Mouse (Mus musculus): ENCODE data around the gene Twistnb. TPM values are rescaled to one million over a fixed set of nuclear protein-coding genes. Genes with fewer than 3 reads are reported as not detected.

The Twistnb gene
- 23.8 and 25.4 TPM in 2 replicates for polyA plus RNA-seq (2015; fragmentation: Nextera tagmentation; extraction: Ambion mirVana)

- H3K9me3 ChIP-seq (replicated peaks): no peaks in the 10 kb centered on the region
- H3K4me1 ChIP-seq (replicated peaks): peaks cover 7% of the 10 kb centered on the region
- peak within 1 kb of the TSS; percentile 84 for H3K9ac ChIP-seq
- peak within 1 kb of the TSS; percentile 74 for H3K27ac ChIP-seq (replicated peaks)
- no peaks in the 10 kb centered on the region for H3K36me3 ChIP-seq (replicated peaks)
- ATAC-seq (ENCODE audit: insufficient read depth): peak; percentile 92
- H3K27me3 ChIP-seq: no peaks in the 10 kb centered on the region; the same call in 1 of the 2 replicates
- WGBS (ENCODE audit: insufficient replicate concordance): under 1% methylated on average over 66 of the region's 66 CpGs
- peak within 1 kb of the TSS; percentile 78 for H3K4me2 ChIP-seq
- peak within 1 kb of the TSS; percentile 95 for H3K4me3 ChIP-seq (replicated peaks)
Measured at GRCm38 (mm10) chr12:33429387-33430160, at the start of gene Twistnb. TSS of gene Twistnb (plus strand) at chr12:33429635.

- ATAC-seq (ENCODE audit: insufficient read depth): no peak; the same call in 1 of the 2 replicates
- H3K27me3 ChIP-seq: peaks cover 12% of the 10 kb centered on the region
- H3K9ac ChIP-seq: no peak overlapping the region
- H3K9me3 ChIP-seq (replicated peaks): no peaks in the 10 kb centered on the region
- no peak overlapping the region for H3K4me2 ChIP-seq
- no peak overlapping the region for H3K4me3 ChIP-seq (replicated peaks)
- no peaks in the 10 kb centered on the region for H3K4me1 ChIP-seq (replicated peaks)
- no peaks in the 10 kb centered on the region for H3K36me3 ChIP-seq (replicated peaks)
- no peak overlapping the region for H3K27ac ChIP-seq (replicated peaks)
- 9% methylated on average over 5 of the region's 5 CpGs for WGBS (ENCODE audit: insufficient replicate concordance)
Measured at GRCm38 (mm10) chr12:33388842-33389241, 40.6 kb upstream of the Twistnb start.

GRCm38 (mm10) chr12:33390844-33391560, 38.4 kb upstream of the Twistnb start:
- no peak for ATAC-seq (ENCODE audit: insufficient read depth)
- no peak overlapping the region for H3K9ac ChIP-seq
- H3K4me3 ChIP-seq (replicated peaks): no peak overlapping the region
- no peaks in the 10 kb centered on the region; the same call in 1 of the 2 replicates for H3K4me1 ChIP-seq (replicated peaks)
- no peak overlapping the region for H3K4me2 ChIP-seq
- peaks cover 19% of the 10 kb centered on the region for H3K27me3 ChIP-seq
- H3K27ac ChIP-seq (replicated peaks): no peak overlapping the region
- no peaks in the 10 kb centered on the region for H3K9me3 ChIP-seq (replicated peaks)
- no peaks in the 10 kb centered on the region for H3K36me3 ChIP-seq (replicated peaks)
- WGBS (ENCODE audit: insufficient replicate concordance): 35% methylated on average over 2 of the region's 2 CpGs

DNA sequence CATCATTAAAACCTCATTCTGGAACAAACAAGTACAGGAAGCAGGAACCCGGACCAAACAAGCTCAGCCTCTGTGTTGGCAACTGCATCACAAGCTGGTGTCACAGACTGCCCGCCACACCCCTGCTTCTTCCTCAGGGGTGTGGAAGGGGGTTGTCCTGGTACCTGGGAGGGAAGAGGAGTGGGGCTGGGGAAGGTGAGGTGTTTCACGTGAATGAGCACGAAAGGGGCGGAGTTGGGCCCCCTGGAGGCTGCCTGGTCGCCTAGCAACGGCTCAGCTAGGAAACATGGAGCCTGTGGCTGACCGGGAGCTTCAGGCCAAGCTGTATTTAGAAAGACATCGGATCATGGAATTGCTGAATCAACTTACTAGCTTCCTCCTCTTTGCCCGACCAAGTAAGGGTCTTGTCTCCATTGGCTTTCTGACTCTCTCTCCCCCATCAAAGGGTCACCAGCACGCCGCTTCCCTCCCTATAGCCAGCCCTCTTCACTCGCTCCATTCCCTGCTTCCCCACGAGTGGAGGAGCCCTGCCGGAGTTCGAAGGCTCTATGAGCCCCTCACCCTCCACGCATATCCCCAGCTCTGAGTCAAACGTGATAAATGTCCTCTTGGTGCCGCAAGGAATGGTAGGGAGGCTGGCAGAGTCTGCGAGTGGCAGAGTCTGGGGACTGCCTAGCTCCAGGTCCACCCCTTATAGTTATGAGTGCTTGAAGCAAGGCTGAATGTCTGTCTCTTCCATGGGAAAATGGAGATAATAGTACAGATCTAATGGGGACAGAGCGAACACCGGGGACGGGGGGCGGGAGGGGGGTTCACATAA, 34.4 kb upstream of the Twistnb start, which contains the start of gene Efcab10:
Gene Efcab10 (plus strand): TSS at position 51 of the 820 bp plus-strand sequence.
- Histone ChIP-seq H3K9me3 (replicated peaks) (no peaks in the 10 kb centered on the region), H3K4me2 (no peak within 1 kb of the TSS; the same call in 1 of the 2 replicates), H3K36me3 (replicated peaks) (no peaks in the 10 kb centered on the region), H3K4me3 (replicated peaks) (no peak within 1 kb of the TSS), H3K27ac (replicated peaks) (no peak within 1 kb of the TSS), H3K9ac (no peak within 1 kb of the TSS), H3K4me1 (replicated peaks) (no peaks in the 10 kb centered on the region; the same call in 1 of the 2 replicates), H3K27me3 (peaks cover 7% of the 10 kb centered on the region)
- ATAC-seq (ENCODE audit: insufficient read depth): no peak
- whole genome bisulfite sequencing (ENCODE audit: insufficient replicate concordance): 22% methylated on average over 24 of the region's 24 CpGs

DNA sequence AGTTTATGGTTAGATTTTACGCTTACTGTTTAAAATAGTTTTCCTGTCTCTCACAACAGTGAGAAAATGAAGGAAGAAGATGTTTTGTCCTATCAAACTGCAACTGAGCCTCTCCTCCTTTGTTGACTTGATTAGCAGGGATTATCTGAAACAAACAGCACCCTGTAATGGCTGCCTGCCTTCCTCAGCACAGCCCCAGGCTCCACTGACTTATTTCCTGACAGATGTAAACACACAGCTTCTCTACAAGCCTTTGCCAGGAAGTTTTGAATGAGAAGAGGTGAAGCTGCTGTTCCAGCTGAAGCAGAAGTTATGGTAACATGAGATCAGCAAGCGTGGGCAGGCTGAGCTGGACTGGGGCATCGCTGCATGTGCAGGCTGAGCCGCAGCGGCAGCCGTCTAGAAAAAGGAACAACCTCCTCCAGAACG, 26.2 kb upstream of the Twistnb start:
- Histone ChIP-seq H3K9ac (no peak overlapping the region), H3K9me3 (replicated peaks) (no peaks in the 10 kb centered on the region), H3K4me3 (replicated peaks) (no peak overlapping the region), H3K4me1 (replicated peaks) (peaks cover 4% of the 10 kb centered on the region), H3K36me3 (replicated peaks) (no peaks in the 10 kb centered on the region), H3K4me2 (peak overlapping the region; percentile 33), H3K27me3 (no peaks in the 10 kb centered on the region), H3K27ac (replicated peaks) (no peak overlapping the region)
- 13% methylated on average over 7 of the region's 7 CpGs for WGBS (ENCODE audit: insufficient replicate concordance)
- no peak for ATAC-seq (ENCODE audit: insufficient read depth)

DNA sequence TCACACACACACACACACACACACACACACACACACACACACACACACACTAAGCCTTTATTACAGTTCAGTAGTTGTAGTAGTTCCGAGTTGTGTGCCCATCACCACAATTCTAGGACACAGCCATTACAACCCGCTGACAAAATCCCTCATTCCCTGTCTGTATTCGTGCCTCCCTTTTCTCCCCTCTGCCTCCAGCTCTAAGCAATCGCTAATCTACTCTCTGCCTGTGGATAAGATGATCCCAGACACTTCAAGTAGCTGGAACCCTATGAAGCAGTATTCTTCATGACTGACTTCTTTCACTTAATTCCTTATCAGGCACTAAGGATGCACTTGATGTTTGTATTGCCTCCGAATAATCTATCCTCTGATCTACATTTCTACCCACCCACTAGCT, 24.4 kb upstream of the Twistnb start:
- Histone ChIP-seq H3K9me3 (replicated peaks) (no peaks in the 10 kb centered on the region), H3K36me3 (replicated peaks) (no peaks in the 10 kb centered on the region), H3K27me3 (no peaks in the 10 kb centered on the region), H3K27ac (replicated peaks) (no peak overlapping the region), H3K4me1 (replicated peaks) (peaks cover 4% of the 10 kb centered on the region), H3K4me3 (replicated peaks) (no peak overlapping the region), H3K9ac (no peak overlapping the region), H3K4me2 (no peak overlapping the region)
- WGBS (ENCODE audit: insufficient replicate concordance): 54% methylated on average over 5 of the region's 5 CpGs
- no peak for ATAC-seq (ENCODE audit: insufficient read depth)

DNA sequence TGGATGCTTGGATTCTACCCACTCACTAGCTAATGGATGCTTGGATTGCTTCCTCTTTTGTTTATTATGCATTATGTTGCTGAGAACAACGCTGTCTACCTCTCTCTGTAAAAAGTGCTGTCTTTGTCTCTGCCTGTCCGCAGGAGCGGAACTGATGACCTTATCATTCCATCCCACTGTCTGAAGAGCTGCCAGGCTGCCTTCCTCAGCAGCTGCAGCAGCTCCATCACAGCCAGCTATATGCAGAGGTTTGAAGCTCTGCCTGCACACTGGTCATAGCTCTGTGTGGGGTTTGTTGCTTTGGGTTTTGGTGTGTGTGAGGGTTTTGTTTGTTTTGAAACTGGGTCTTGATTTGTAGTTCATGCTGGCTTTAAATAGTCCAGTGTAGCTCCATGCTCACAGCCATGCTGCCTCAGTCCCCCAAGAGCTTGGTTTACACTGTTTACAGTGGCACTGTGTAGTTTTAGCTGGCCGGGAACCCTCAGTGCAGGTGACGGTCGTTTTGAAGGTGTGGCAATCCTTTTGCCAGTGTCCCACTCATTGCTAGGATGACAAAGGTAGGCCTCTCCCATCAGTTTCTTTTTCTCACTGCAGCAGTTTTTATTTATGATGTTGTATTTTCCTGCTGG, 23.9 kb upstream of the Twistnb start:
- Histone ChIP-seq H3K4me1 (replicated peaks) (peaks cover 4% of the 10 kb centered on the region), H3K36me3 (replicated peaks) (no peaks in the 10 kb centered on the region), H3K27ac (replicated peaks) (no peak overlapping the region), H3K4me2 (no peak overlapping the region), H3K4me3 (replicated peaks) (no peak overlapping the region), H3K9me3 (replicated peaks) (no peaks in the 10 kb centered on the region), H3K27me3 (no peaks in the 10 kb centered on the region), H3K9ac (no peak overlapping the region)
- 31% methylated on average over 6 of the region's 6 CpGs for WGBS (ENCODE audit: insufficient replicate concordance)
- ATAC-seq (ENCODE audit: insufficient read depth): no peak

DNA sequence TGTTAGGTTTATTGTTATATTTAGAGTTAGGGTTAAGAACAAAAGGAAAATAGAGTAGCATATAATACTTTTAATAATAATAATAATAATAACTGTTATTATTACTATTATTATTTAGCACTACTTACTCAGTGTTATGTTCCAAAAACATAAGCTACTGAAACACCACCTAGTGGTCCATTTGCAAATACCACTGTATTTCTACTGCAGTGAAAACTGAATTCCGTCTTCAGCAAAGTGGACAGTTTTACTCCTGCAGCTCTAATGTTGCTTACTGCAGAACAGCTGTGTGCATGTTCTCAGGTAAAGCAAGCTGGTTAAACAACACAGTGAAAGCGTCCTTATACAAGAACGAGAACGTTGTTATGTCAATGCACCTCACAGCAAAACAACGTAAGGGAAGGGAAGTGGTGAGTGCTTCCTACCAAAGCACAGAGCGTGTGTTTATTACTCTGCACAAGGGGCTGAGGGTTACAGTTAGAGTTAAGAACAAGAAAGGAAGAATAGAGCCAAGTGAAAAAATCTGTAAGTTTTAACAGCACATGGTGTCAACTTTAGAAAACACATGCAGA, 17.8 kb upstream of the Twistnb start:
- Histone ChIP-seq H3K4me3 (replicated peaks) (no peak overlapping the region), H3K36me3 (replicated peaks) (no peaks in the 10 kb centered on the region), H3K9me3 (replicated peaks) (no peaks in the 10 kb centered on the region), H3K9ac (no peak overlapping the region), H3K4me1 (replicated peaks) (no peaks in the 10 kb centered on the region), H3K27me3 (no peaks in the 10 kb centered on the region), H3K27ac (replicated peaks) (no peak overlapping the region), H3K4me2 (no peak overlapping the region)
- ATAC-seq (ENCODE audit: insufficient read depth): no peak
- 31% methylated on average over 6 of the region's 6 CpGs for WGBS (ENCODE audit: insufficient replicate concordance)

- no peak for ATAC-seq (ENCODE audit: insufficient read depth)
- Histone ChIP-seq H3K27ac (replicated peaks) (no peak overlapping the region), H3K27me3 (peaks cover 6% of the 10 kb centered on the region), H3K9me3 (replicated peaks) (no peaks in the 10 kb centered on the region), H3K36me3 (replicated peaks) (no peaks in the 10 kb centered on the region), H3K9ac (no peak overlapping the region), H3K4me2 (no peak overlapping the region), H3K4me1 (replicated peaks) (no peaks in the 10 kb centered on the region), H3K4me3 (replicated peaks) (no peak overlapping the region)
- WGBS (ENCODE audit: insufficient replicate concordance): 24% methylated on average over 3 of the region's 3 CpGs
Measured at GRCm38 (mm10) chr12:33424329-33424728, 5.1 kb upstream of the Twistnb start.

DNA sequence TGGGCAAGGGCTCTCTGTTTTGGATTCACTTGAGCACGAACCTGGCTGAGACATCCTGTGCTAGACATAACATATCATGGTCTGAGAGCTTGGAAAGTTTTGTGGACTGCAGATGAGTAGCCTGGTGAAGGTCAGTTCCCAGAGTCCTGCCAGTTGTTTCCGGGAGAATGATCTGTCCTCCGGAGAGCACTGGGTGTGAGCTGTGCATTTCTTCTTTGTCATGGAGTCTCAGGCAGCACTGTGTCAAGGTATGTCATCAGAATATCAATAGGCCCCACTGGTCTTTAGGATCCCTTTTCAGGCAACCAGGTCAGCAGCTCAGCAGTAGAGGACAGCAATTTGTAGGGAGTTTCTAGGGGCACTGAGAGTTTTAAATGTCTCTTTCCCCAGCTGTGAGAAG, 2.1 kb upstream of the Twistnb start:
- H3K27ac ChIP-seq (replicated peaks): no peak overlapping the region
- no peaks in the 10 kb centered on the region for H3K36me3 ChIP-seq (replicated peaks)
- no peaks in the 10 kb centered on the region for H3K9me3 ChIP-seq (replicated peaks)
- no peak overlapping the region for H3K4me3 ChIP-seq (replicated peaks)
- no peak for ATAC-seq (ENCODE audit: insufficient read depth)
- no peak overlapping the region for H3K4me2 ChIP-seq
- H3K27me3 ChIP-seq: peaks cover 6% of the 10 kb centered on the region
- H3K4me1 ChIP-seq (replicated peaks): peaks cover 7% of the 10 kb centered on the region
- no peak overlapping the region for H3K9ac ChIP-seq
- 27% methylated on average over 3 of the region's 3 CpGs for WGBS (ENCODE audit: insufficient replicate concordance)

All from liver, embryonic 15.5 days (tissue).